Mouse (Mus musculus) cerebellum, adult 9-11 months (tissue): ENCODE measurements at regions not wholly inside any gene's neighbourhood (a gene's known extent, or its start where the extent isn't known, plus 50 kb on each side); places are given as distances from the start of the nearest gene placed in this dataset.

Experiments used
- DNase-seq: peaks from one replicate; pipeline ENCODE4 v3.0.0; 2022

GRCm38 (mm10) chr8:8562268-8562667 is 98.8 kb downstream of the Efnb2 start:
- no peak for DNase-seq

- DNase-seq = no peak
Measured at GRCm38 (mm10) chr8:8558050-8558449, 103.0 kb downstream of the Efnb2 start.

- DNase-seq = no peak
Measured at GRCm38 (mm10) chr8:8556152-8556551, 104.9 kb downstream of the Efnb2 start.

- DNase-seq = no peak
Measured at GRCm38 (mm10) chr8:8554691-8555090, 106.4 kb downstream of the Efnb2 start.

GRCm38 (mm10) chr8:8552779-8553178 is 108.3 kb downstream of the Efnb2 start:
- peak; percentile 81 for DNase-seq

GRCm38 (mm10) chr8:8536626-8537025 is 124.4 kb downstream of the Efnb2 start:
- no peak for DNase-seq

- DNase-seq = no peak
Measured at GRCm38 (mm10) chr8:8534787-8535186, 126.3 kb downstream of the Efnb2 start.

GRCm38 (mm10) chr8:8532907-8533306 is 128.1 kb downstream of the Efnb2 start:
- no peak for DNase-seq

- DNase-seq = no peak
Measured at GRCm38 (mm10) chr8:8530540-8530939, 130.5 kb downstream of the Efnb2 start.

- no peak for DNase-seq
Measured at GRCm38 (mm10) chr8:8521532-8521931, 139.5 kb downstream of the Efnb2 start.

GRCm38 (mm10) chr8:8519772-8520191 is 141.3 kb downstream of the Efnb2 start:
- no peak for DNase-seq

- DNase-seq = no peak
Measured at GRCm38 (mm10) chr8:8517599-8517998, 143.4 kb downstream of the Efnb2 start.

- no peak for DNase-seq
Measured at GRCm38 (mm10) chr8:8516272-8516671, 144.8 kb downstream of the Efnb2 start.

GRCm38 (mm10) chr8:8499921-8500320 is 161.1 kb downstream of the Efnb2 start:
- no peak for DNase-seq

- no peak for DNase-seq
Measured at GRCm38 (mm10) chr8:8498753-8499152, 162.3 kb downstream of the Efnb2 start.

- DNase-seq = no peak
Measured at GRCm38 (mm10) chr8:8495472-8495871, 165.6 kb downstream of the Efnb2 start.

GRCm38 (mm10) chr8:8494281-8494680 is 166.8 kb downstream of the Efnb2 start:
- no peak for DNase-seq

- DNase-seq = no peak
Measured at GRCm38 (mm10) chr8:8491908-8492307, 169.1 kb downstream of the Efnb2 start.

GRCm38 (mm10) chr8:8489784-8490183 is 171.3 kb downstream of the Efnb2 start:
- DNase-seq = peak; percentile 15

GRCm38 (mm10) chr8:8488695-8489571 is 172.1 kb downstream of the Efnb2 start:
- peak; percentile 97 for DNase-seq

- DNase-seq = no peak
Measured at GRCm38 (mm10) chr8:8488191-8488694, 172.8 kb downstream of the Efnb2 start.

GRCm38 (mm10) chr8:8487706-8488105 is 173.3 kb downstream of the Efnb2 start:
- DNase-seq = no peak

GRCm38 (mm10) chr8:8486866-8487265 is 174.2 kb downstream of the Efnb2 start:
- DNase-seq = no peak

GRCm38 (mm10) chr8:8485252-8485651 is 175.8 kb downstream of the Efnb2 start:
- DNase-seq = no peak

GRCm38 (mm10) chr8:8484546-8484945 is 176.5 kb downstream of the Efnb2 start:
- DNase-seq = no peak
